Mouse (Mus musculus) right cerebral cortex, adult 2 months (tissue): Measurements from ENCODE around the gene Ift74.
"Not testable (repeated sequence)": the region's sequence is repeated elsewhere in the genome, so short reads cannot be mapped to it uniquely, and the experiment has no call there.

ENCODE experiments used
- DNase-seq, 2 experiments: peaks; one replicate each; pipeline ENCODE4 v3.0.0; 2021 to 2022; ENCODE audit warnings: low spot score in 2 of 2

Ift74 gene

GRCm38 (mm10) chr4:94613972-94614626 lies at the start of gene Ift74:
Gene Ift74 (plus strand): TSS chr4:94614491.
- peak; percentile 94 to 95 for DNase-seq

- DNase-seq: no peak
These were observed 41.6 kb upstream of the Ift74 start for GRCm38 (mm10) chr4:94572677-94573076.

- no peak for DNase-seq
These were observed 22.4 kb upstream of the Ift74 start for GRCm38 (mm10) chr4:94591765-94592381.

- DNase-seq: no peak
These were observed 21.6 kb upstream of the Ift74 start for GRCm38 (mm10) chr4:94592709-94593108.

- DNase-seq: no peak
These were observed 12.9 kb upstream of the Ift74 start for GRCm38 (mm10) chr4:94601395-94601794.

- no peak for DNase-seq
These were observed 11.7 kb upstream of the Ift74 start for GRCm38 (mm10) chr4:94602496-94603030.

- DNase-seq: peak; percentile 95 to 97
These were observed 11.2 kb upstream of the Ift74 start, which contains the start of gene Plaa for GRCm38 (mm10) chr4:94603031-94603629. Gene Plaa (minus strand): TSS chr4:94603244.

- DNase-seq: no peak
These were observed 9.8 kb upstream of the Ift74 start for GRCm38 (mm10) chr4:94604452-94605019.

GRCm38 (mm10) chr4:94605591-94605990 lies 8.7 kb upstream of the Ift74 start:
- DNase-seq: no peak

- no peak for DNase-seq
These were observed 4.0 kb upstream of the Ift74 start for GRCm38 (mm10) chr4:94610339-94610738.

- DNase-seq: no peak
These were observed 326 bp downstream of the Ift74 start for GRCm38 (mm10) chr4:94614627-94615006.

GRCm38 (mm10) chr4:94620077-94620476 lies 5.8 kb downstream of the Ift74 start:
- no peak for DNase-seq

- no peak for DNase-seq
These were observed 28.9 kb downstream of the Ift74 start for GRCm38 (mm10) chr4:94643141-94643540.

- DNase-seq: no peak
These were observed 35.6 kb downstream of the Ift74 start, which contains the start of gene Lrrc19 for GRCm38 (mm10) chr4:94649920-94650319. Gene Lrrc19 (minus strand): TSS chr4:94650144.

GRCm38 (mm10) chr4:94650426-94651175 lies 36.3 kb downstream of the Ift74 start:
- DNase-seq: not testable (repeated sequence)

GRCm38 (mm10) chr4:94669718-94670117 lies 55.4 kb downstream of the Ift74 start:
- DNase-seq: peak in 1 of 2 experiments; percentile 16

- DNase-seq: no peak
These were observed 66.4 kb downstream of the Ift74 start for GRCm38 (mm10) chr4:94680662-94681061.

- DNase-seq: no peak
These were observed 66.9 kb downstream of the Ift74 start for GRCm38 (mm10) chr4:94681181-94681580.

- no peak for DNase-seq
These were observed 67.7 kb downstream of the Ift74 start for GRCm38 (mm10) chr4:94682029-94682428.

- no peak for DNase-seq
These were observed 69.0 kb downstream of the Ift74 start for GRCm38 (mm10) chr4:94683305-94683704.

- not testable (repeated sequence) for DNase-seq
These were observed 75.5 kb downstream of the Ift74 start for GRCm38 (mm10) chr4:94689804-94690203.

GRCm38 (mm10) chr4:94691078-94691477 lies 76.8 kb downstream of the Ift74 start:
- DNase-seq: no peak
